Mouse (Mus musculus) heart, adult 11 months (tissue): ENCODE measurements around the gene Eif4h.
A peak's percentile ranks its signal among the peaks of the same experiment; 100 is the strongest.

Experiments
- DNase-seq: peaks from one replicate; pipeline ENCODE4 v3.0.0; 2022

Eif4h gene

GRCm38 (mm10) chr5:134647394-134647793, 8.1 kb upstream of the Eif4h start:
- DNase-seq = no peak

DNA sequence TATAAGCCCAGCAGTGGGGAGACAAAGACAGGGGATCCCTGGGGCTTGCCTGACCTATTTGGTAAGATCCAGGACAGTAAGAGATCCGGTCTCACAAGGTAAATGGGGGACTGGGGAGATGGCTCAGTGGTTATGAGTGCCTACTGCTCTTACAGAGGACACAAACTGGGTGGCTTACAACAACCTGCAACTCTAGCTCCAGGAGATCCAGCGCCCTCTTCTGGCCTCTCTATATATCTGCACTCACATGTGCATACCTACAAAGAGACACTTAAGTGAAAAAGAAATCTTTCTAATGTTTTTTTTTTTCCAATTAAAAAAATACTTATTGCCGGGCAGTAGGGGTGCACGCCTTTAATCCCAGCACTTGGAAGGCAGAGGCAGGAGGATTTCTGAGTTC, 7.2 kb upstream of the Eif4h start:
- no peak for DNase-seq

DNA sequence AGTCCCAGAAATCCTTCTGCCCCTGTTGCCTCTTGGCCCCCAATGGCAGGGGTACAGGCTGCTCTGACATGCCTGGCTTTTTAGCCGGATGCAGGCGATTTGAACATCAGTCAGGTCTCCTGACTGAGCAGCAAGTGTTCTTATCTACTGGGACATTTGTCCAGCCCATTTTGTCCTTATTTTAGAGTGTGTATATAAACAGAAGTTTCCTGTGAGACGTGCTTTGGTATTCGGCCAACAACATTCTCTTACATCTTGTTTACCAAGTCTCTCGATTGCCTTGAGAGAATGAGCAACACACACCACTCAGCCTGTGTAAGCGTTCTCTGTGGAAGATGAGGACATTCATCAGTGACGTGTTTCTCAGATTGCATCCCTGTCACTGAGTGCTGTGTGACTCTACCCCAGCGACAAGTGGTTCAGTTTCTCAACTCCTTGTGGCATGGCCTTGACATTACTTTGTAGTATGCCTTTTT, 5.4 kb upstream of the Eif4h start:
- DNase-seq = peak; percentile 98

DNA sequence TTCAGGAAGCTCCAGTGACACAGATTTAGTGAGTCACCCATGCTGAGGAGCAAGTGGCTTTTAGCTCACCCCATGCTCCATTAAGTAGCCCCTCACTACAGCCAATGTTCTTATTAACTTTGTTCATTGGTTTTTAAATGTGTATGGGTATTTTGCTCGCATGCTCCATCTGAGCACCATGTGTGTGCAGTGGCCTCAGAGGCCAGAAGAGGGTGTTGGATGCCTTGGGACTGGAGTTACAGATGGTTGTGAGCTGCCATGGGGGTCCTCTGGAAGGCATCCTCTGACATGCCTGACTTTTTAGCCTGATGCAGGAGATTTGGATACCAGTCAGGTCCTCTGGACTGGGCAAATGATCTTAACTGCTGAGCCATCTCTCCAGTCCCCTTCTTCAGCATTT, 4.8 kb upstream of the Eif4h start:
- DNase-seq = no peak

- DNase-seq = no peak
Measured at GRCm38 (mm10) chr5:134640371-134640770, 1.1 kb upstream of the Eif4h start.

DNA sequence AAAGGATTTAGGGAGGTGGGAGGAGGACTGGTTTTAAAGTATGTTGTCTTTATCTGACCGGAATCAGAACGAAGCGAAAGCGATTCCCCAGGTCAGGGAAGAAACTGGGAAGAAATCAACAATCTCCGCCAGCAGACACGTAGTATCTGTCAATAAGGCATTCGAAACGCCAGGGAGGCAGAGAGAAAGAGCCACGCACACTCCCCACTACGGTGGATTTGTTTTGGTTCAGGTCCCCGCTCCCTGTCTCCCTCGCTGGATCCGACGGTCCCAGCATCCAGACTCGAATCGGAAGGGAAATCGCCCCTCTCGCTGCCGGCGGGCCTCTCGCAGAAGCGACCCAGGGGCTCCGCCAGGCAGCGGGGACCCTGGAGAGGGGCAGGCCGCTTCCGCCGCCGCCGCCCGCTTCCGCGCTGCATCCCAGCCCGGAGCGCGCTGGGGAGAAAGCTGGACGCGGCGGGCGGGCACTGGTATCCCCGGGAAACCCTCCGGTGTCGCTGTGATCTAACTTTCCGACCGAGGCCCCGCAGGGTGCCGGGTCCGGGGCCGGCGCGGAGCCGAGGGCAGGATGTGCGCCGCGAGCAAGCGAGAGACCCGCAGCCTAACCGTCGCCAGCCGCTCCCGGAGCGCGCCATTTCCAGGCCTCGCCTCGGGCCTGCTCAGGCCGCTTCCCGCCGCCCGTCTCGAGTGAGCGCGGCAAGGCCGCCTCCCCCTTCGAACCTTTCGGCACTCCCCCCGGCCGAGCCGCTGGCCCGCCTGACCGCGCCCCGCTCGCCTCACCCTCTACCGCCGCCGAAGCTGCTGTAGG, 625 bp downstream of the Eif4h start:
- DNase-seq = no peak

- no peak for DNase-seq
Measured at GRCm38 (mm10) chr5:134637820-134638367, 1.4 kb downstream of the Eif4h start.

- DNase-seq = no peak
Measured at GRCm38 (mm10) chr5:134632841-134633240, 6.4 kb downstream of the Eif4h start.

DNA sequence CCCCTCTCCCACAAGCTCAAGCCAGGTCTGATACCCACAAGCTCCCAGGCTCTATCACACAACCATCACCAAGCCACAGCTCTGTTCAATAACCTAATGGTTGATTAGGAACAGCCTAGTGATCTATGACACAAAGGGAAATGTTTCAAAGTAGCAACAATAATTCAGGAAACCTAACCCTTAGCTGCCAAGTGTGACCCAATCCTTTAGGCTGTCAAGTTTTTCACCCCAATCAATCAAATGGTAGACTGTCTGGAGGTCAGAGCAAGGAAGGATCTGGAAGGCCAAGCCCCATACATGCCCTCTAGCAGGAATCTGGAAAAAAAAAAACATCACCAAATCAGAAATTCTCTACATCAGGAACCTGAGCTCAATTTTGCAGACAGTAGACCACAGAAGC, 8.5 kb downstream of the Eif4h start:
- DNase-seq = no peak

DNA sequence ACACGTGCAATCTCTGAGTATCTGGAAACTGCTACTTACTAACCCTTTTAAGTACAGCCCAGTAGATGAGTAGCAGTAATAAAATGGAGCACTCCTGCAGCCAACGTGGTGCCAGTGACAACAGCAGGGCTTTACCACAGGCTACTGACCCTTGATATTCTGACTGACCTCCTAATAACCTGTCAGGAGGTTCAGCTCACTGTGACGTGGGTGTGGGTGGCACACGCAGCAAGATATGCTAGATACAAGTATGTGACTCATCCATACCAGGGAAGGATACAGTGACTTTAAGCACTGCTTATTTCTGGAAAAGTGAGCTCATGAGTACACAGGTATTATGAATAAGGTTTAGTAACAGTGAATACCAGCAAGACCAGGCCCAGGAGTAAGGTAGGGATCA, 9.8 kb downstream of the Eif4h start:
- no peak for DNase-seq

DNA sequence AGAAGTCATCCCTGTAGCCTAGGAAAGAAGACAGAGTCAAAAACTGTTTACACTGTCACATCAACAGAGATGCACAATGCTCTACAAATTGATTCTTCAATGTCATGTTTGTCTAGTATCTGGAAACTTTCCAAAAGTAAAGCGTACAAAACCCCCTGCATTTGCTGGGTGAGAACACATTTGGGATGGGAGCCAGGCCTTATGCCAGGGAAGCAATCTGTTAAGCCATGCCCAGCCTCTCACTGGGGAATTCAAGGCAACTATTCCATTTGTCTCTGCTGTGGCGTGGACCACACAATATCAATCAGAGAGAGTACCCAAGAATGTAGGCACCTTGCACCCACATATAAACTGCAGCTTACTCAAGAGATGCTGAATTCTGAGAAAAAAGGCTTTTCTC, 17.2 kb downstream of the Eif4h start:
- DNase-seq = no peak

GRCm38 (mm10) chr5:134621099-134621640, 18.1 kb downstream of the Eif4h start:
- DNase-seq = no peak

- DNase-seq = no peak
Measured at GRCm38 (mm10) chr5:134620457-134620856, 18.8 kb downstream of the Eif4h start.

DNA sequence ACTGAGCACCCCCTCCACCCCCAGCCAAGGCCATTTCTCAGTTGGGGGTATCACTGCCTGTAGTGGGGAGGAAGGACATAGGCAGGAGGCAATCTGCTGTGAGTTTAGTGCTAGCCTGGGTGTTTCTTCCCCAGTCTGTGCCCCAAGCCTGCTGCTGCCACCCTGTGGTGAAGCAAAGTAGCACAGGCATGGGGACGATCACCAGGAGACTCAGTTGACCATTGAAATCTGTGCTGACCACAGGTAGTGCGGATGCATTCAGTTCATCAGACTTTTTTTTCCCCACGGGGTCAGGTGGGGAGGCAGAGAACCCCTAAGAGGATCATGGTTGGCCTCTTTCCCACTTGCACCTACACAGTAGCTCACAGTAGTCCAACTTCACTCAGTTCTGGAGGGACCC, 22.2 kb downstream of the Eif4h start:
- peak; percentile 96 for DNase-seq

DNA sequence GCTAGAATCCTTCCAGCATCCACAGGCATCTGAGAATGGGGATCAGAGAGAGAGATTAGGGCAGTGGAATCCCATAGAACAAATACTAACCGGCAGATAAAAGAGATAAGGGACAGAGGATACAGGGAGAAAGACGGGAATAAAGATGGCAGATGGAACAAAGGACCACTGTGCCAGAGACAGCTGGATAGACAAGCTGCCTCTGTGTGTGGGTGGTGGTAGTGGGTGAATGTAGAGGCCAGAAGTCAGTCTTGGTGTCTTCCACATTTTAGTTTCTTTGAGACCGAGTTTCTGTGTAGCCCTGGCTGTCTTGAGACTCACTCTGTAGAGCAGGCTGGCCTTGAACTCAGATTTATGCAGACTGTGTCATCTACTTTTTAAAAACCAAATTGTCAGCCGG, 23.5 kb downstream of the Eif4h start:
- no peak for DNase-seq

DNA sequence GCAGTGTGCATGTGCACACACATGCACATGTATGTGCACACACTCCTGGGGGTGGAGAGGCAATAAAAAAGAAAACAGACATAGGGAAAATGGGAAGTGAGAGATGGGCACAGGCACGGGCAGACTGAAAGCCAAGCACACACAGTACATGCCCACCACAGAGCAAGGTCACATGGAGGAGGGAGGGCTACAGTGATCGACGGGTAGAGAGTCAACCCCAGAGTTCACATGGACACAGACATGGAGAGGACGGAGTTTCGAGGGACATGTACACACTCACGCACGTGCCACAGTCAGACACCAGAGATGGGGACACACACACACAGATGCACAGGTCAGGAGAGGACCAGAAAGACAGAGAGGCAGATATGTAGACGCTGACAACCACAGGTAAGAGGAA, 23.9 kb downstream of the Eif4h start:
- no peak for DNase-seq

GRCm38 (mm10) chr5:134614802-134615201, 24.5 kb downstream of the Eif4h start, which contains the start of gene Lat2:
Gene Lat2, minus strand, starts transcription at chr5:134615025.
- peak; percentile 94 for DNase-seq

DNA sequence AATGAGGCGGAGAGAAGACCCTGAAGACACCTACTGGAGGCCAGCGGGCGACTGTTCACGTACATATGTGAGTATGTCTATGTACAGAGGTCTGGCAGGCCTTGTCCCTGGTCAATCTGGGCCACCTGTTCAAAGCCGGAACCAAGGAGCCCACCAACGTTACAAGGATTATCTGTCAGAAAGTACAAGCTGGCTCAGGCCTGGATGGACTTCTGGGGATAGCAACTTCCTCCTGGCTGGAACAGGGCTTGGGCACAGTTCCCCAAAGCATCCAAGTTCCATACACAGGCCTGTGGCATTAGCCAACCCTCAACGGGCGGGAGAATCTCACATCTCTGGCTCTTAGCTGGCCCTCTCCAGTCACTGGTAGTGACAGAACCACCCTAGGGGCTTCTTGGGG, 25.0 kb downstream of the Eif4h start:
- DNase-seq = no peak

GRCm38 (mm10) chr5:134613727-134614126, 25.6 kb downstream of the Eif4h start:
- DNase-seq = peak; percentile 95

DNA sequence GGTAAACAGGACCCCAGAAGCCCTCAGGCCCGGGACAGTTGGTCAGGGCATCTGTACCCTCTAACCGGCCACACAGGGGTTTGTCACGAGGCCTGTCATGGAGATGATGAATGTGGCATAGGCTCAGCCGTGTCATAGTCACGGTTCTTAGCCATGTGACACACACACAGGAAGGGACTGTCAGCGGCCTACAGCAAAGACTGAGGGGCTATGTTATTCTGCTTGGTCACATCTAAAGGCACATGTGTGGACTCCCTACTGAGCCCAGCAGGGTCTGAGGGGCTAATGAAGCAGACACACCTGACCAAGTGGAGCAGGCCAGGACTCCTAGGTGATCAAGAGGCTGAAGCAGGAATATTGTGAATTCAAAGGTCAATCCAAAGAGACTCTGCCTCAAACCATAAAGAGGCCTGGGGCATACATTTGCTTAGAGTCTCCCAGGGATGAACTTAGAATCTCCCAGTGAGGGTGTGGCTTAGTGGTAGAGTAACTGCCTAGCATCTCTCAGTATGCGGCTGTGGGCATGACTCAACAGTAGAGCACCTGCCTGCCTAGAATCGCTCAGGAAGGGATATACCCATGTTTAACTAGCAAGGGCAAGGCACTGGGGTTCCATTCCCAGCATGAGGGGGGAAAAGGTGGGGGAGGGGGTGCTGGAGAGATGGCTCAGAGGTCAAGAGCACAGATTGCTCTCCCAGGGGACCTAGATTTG, 27.3 kb downstream of the Eif4h start:
- no peak for DNase-seq

GRCm38 (mm10) chr5:134609916-134610643, 29.2 kb downstream of the Eif4h start:
- no peak for DNase-seq

DNA sequence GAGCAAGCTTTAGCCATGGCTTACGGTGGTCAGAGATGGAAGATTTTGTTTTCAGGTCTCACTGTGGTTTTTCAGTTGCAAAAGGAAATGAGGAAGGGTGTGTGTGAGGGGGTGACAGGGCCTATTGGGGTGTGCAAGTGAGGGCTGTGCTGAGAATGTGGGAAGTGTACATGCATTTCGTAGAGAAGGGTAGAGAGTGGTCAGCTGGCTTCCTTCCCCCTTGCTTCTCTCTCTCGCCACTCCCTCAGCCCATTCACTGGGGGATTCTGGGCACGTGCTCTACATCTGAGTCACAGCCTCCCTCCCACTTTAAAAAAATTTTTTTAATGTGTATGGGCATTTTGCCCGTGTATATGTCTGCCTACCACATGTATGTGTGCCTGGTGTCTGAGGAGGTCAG, 32.2 kb downstream of the Eif4h start:
- DNase-seq = peak; percentile 97

DNA sequence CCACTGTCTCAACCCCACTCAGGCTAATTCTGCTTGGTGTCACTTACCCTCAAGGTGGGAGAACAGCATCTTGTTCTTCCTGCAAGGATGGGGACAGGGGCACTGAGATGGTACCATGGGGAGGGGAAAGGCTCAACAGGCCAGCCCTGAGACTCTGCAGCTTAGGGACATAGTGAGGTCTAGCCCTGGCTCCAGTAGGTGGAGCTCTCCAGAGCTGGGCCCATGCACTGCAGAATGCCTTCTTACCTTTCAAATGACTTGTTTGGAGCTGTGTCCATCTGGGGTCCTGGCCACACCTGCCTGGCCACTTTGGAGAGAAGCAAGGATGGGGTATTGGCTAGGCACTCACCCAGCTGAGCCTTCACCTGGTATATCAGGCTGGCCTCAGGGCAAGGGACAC, 33.0 kb downstream of the Eif4h start:
- no peak for DNase-seq
